Mouse (Mus musculus) kidney, postnatal 0 days (tissue): ENCODE results near the gene Kndc1. TPM values are rescaled to one million over a fixed set of nuclear protein-coding genes. Genes with fewer than 3 reads are reported as not detected.

Experiments
- ATAC-seq: fragments of 200-750 bp; cut with Nextera tagmentation; replicated peaks from 2 replicates; pipeline ENCODE4 v1.8.0; 2017; ENCODE audit warnings: low read depth, moderate number of reproducible peaks, moderate TSS enrichment, moderate library complexity; ENCODE audit not compliant: low FRiP score
- DNase-seq: peaks from one replicate; pipeline ENCODE4 v3.0.0-alpha.2; 2016; ENCODE audit warnings: low spot score
- H3K27ac ChIP-seq: fragments of 300-500 bp; sonication (generic); 2 replicates; pipeline ENCODE4 v1.5.1; 2014; ENCODE audit warnings: mild to moderate bottlenecking
- H3K27me3 ChIP-seq: fragments of 300-500 bp; sonication (generic); 2 replicates; pipeline ENCODE4 v1.6.1; 2014; ENCODE audit warnings: low read length, mixed read lengths; ENCODE audit not compliant: insufficient read depth
- H3K36me3 ChIP-seq: fragments of 300-500 bp; sonication (generic); 2 replicates; pipeline ENCODE4 v1.6.1; 2014; ENCODE audit warnings: low read length, mixed read lengths; ENCODE audit not compliant: insufficient read depth
- H3K4me1 ChIP-seq: fragments of 300-500 bp; sonication (generic); replicated peaks from 2 replicates; pipeline ENCODE4 v1.6.1; 2014; ENCODE audit warnings: antibody characterized with exemption, low read length, mixed read lengths; ENCODE audit not compliant: insufficient read depth
- H3K4me2 ChIP-seq: fragments of 300-500 bp; sonication (generic); 2 replicates; pipeline ENCODE4 v1.6.1; 2014; ENCODE audit warnings: mild to moderate bottlenecking, low read length, moderate library complexity, mixed read lengths
- H3K4me3 ChIP-seq: fragments of 300-500 bp; sonication (generic); replicated peaks from 2 replicates; pipeline ENCODE4 v1.5.1; 2014; ENCODE audit warnings: low read depth, low read length
- H3K9ac ChIP-seq: fragments of 300-500 bp; sonication (generic); 2 replicates; pipeline ENCODE4 v1.6.1; 2014; ENCODE audit warnings: low read depth, low read length
- H3K9me3 ChIP-seq: fragments of 300-500 bp; sonication (generic); replicated peaks from 2 replicates; pipeline ENCODE4 v1.6.1; 2016; ENCODE audit warnings: low read length, inconsistent platforms, mixed read lengths
- CTCF ChIP-seq: IDR thresholded peaks from 2 replicates; pipeline ENCODE4 v1.5.1; 2016; ENCODE audit warnings: antibody characterized with exemption, low read depth, mild to moderate bottlenecking, moderate library complexity
- WGBS: fragments of 180-500 bp; shearing (Covaris S2); extraction: QIAGEN DNeasy Blood & Tissue Kit; methylation state at CpG from one replicate; pipeline ENCODE4 v1.1.7; 2014; 5-methylcytosine and 5-hydroxymethylcytosine counted together
- polyA plus RNA-seq: library from polyadenylated mRNA; unstranded; fragments of >200 nt; fragmentation: Nextera tagmentation; extraction: Ambion mirVana; gene quantifications from 2 replicates; pipeline ENCODE4 v1.2.1, GENCODE M21; 2015

Gene Kndc1
- polyA plus RNA-seq, 1 experiment from 2014 or later: 0.09 TPM

GRCm38 (mm10) chr7:139900456-139900855 is 6.0 kb downstream of the Kndc1 start:
- DNase-seq (no peak), ATAC-seq (no peak)
- TF ChIP-seq CTCF: no peak
- H3K4me3 ChIP-seq: no peak overlapping the region
- peaks cover 5% of the 10 kb centered on the region; the same call in 1 of the 2 replicates for H3K27me3 ChIP-seq
- H3K9ac ChIP-seq: no peak overlapping the region
- no peaks in the 10 kb centered on the region for H3K4me1 ChIP-seq
- 92% methylated on average over 7 of the region's 7 CpGs for WGBS
- H3K4me2 ChIP-seq: no peak overlapping the region
- H3K9me3 ChIP-seq: no peaks in the 10 kb centered on the region
- H3K27ac ChIP-seq: no peak overlapping the region
- H3K36me3 ChIP-seq: no peaks in the 10 kb centered on the region

GRCm38 (mm10) chr7:139900896-139901295 is 6.4 kb downstream of the Kndc1 start:
- Histone ChIP-seq H3K9me3 (no peaks in the 10 kb centered on the region), H3K4me2 (no peak overlapping the region), H3K4me3 (no peak overlapping the region), H3K27ac (no peak overlapping the region), H3K9ac (no peak overlapping the region), H3K4me1 (no peaks in the 10 kb centered on the region), H3K27me3 (peaks cover 3% of the 10 kb centered on the region; the same call in 1 of the 2 replicates), H3K36me3 (no peaks in the 10 kb centered on the region)
- DNase-seq (no peak), ATAC-seq (no peak)
- TF ChIP-seq CTCF: no peak
- 79% methylated on average over 6 of the region's 6 CpGs for WGBS

- no peak for TF ChIP-seq CTCF
- DNase-seq (no peak), ATAC-seq (no peak)
- Histone ChIP-seq H3K36me3 (no peaks in the 10 kb centered on the region), H3K4me3 (no peak overlapping the region), H3K27ac (no peak overlapping the region), H3K9me3 (no peaks in the 10 kb centered on the region), H3K9ac (no peak overlapping the region), H3K4me2 (no peak overlapping the region), H3K4me1 (no peaks in the 10 kb centered on the region), H3K27me3 (no peaks in the 10 kb centered on the region)
- WGBS: 45% methylated on average over 1 of the region's 1 CpGs
Measured at GRCm38 (mm10) chr7:139901981-139902380, 7.5 kb downstream of the Kndc1 start.

GRCm38 (mm10) chr7:139905261-139905660 is 10.8 kb downstream of the Kndc1 start:
- no peaks in the 10 kb centered on the region for H3K36me3 ChIP-seq
- H3K4me3 ChIP-seq: no peak overlapping the region
- 23% methylated on average over 6 of the region's 6 CpGs for WGBS
- H3K4me2 ChIP-seq: no peak overlapping the region
- H3K9ac ChIP-seq: no peak overlapping the region
- ATAC-seq (no peak), DNase-seq (no peak)
- no peaks in the 10 kb centered on the region for H3K9me3 ChIP-seq
- no peaks in the 10 kb centered on the region for H3K27me3 ChIP-seq
- H3K4me1 ChIP-seq: 0 out of 2 replicates have a peak, but pooled peaks cover under 1% of the 10 kb centered on the region
- TF ChIP-seq CTCF: no peak
- H3K27ac ChIP-seq: no peak overlapping the region

GRCm38 (mm10) chr7:139905661-139906060 is 11.2 kb downstream of the Kndc1 start:
- DNase-seq (peak; percentile 71), ATAC-seq (peak; percentile 55)
- 8% methylated on average over 6 of the region's 6 CpGs for WGBS
- Histone ChIP-seq H3K9ac (no peak overlapping the region), H3K36me3 (no peaks in the 10 kb centered on the region), H3K27me3 (no peaks in the 10 kb centered on the region), H3K27ac (no peak overlapping the region), H3K9me3 (no peaks in the 10 kb centered on the region), H3K4me2 (no peak overlapping the region), H3K4me3 (no peak overlapping the region), H3K4me1 (0 out of 2 replicates have a peak, but pooled peaks cover 5% of the 10 kb centered on the region)
- peak; percentile 76 for TF ChIP-seq CTCF

- WGBS: 81% methylated on average over 5 of the region's 5 CpGs
- no peak for TF ChIP-seq CTCF
- Histone ChIP-seq H3K4me2 (no peak overlapping the region), H3K27me3 (no peaks in the 10 kb centered on the region), H3K4me3 (no peak overlapping the region), H3K27ac (no peak overlapping the region), H3K9ac (no peak overlapping the region), H3K36me3 (no peaks in the 10 kb centered on the region), H3K9me3 (no peaks in the 10 kb centered on the region), H3K4me1 (0 out of 2 replicates have a peak, but pooled peaks cover 6% of the 10 kb centered on the region)
- ATAC-seq (no peak), DNase-seq (no peak)
Measured at GRCm38 (mm10) chr7:139908176-139908575, 13.7 kb downstream of the Kndc1 start.

- H3K4me1 ChIP-seq: 0 out of 2 replicates have a peak, but pooled peaks cover 6% of the 10 kb centered on the region
- H3K27me3 ChIP-seq: peaks cover 5% of the 10 kb centered on the region; the same call in 1 of the 2 replicates
- H3K4me2 ChIP-seq: no peak overlapping the region
- H3K9me3 ChIP-seq: no peaks in the 10 kb centered on the region
- ATAC-seq: no peak
- no peak for DNase-seq
- no peaks in the 10 kb centered on the region for H3K36me3 ChIP-seq
- H3K4me3 ChIP-seq: no peak overlapping the region
- TF ChIP-seq CTCF: no peak
- 54% methylated on average over 6 of the region's 6 CpGs for WGBS
- H3K9ac ChIP-seq: no peak overlapping the region
- H3K27ac ChIP-seq: no peak overlapping the region
Measured at GRCm38 (mm10) chr7:139909469-139909868, 15.0 kb downstream of the Kndc1 start.
